Mouse (Mus musculus): ENCODE results near the gene Acadsb. TPM values are rescaled to one million over a fixed set of nuclear protein-coding genes. Genes with fewer than 3 reads are reported as not detected.
"Not testable (repeated sequence)": the region's sequence is repeated elsewhere in the genome, so short reads cannot be mapped to it uniquely, and the experiment has no call there.

Gene Acadsb
- polyA plus RNA-seq, 1 experiment from 2014 or later = 146 TPM

GRCm38 (mm10) chr7:131409321-131409987 is 947 bp upstream of the Acadsb start:
- no peaks in the 10 kb centered on the region for H3K27me3 ChIP-seq (replicated peaks; ENCODE audit: control insufficient read depth, insufficient read depth, low read length)
- H3K4me3 ChIP-seq (replicated peaks; ENCODE audit: low read length) = peak overlapping the region; percentile 92
- ATAC-seq = no peak
- no peaks in the 10 kb centered on the region for H3K9me3 ChIP-seq (ENCODE audit: control insufficient read depth, low read length)
- peak overlapping the region; percentile 98 for H3K9ac ChIP-seq (replicated peaks; ENCODE audit: low read depth, low read length)
- H3K27ac ChIP-seq (ENCODE audit: low read length) = no peak overlapping the region; the same call in 1 of the 2 replicates
- 7% methylated on average over 16 of the region's 16 CpGs for WGBS
- H3K4me2 ChIP-seq (ENCODE audit: low read length) = peak overlapping the region; percentile 74
- no peaks in the 10 kb centered on the region for H3K36me3 ChIP-seq (ENCODE audit: control insufficient read depth, insufficient read depth)
- H3K4me1 ChIP-seq (replicated peaks; ENCODE audit: control insufficient read depth, insufficient read depth, low read length) = peaks cover 24% of the 10 kb centered on the region

GRCm38 (mm10) chr7:131409988-131410385 is 414 bp upstream of the Acadsb start:
- 0% methylated on average over 37 of the region's 38 CpGs for WGBS
- ATAC-seq = peak; percentile 58

GRCm38 (mm10) chr7:131411221-131411940 is 980 bp downstream of the Acadsb start:
- Histone ChIP-seq H3K27me3 (replicated peaks; ENCODE audit: control insufficient read depth, insufficient read depth, low read length) (no peaks in the 10 kb centered on the region), H3K9ac (replicated peaks; ENCODE audit: low read depth, low read length) (peak overlapping the region; percentile 36), H3K36me3 (ENCODE audit: control insufficient read depth, insufficient read depth) (no peaks in the 10 kb centered on the region), H3K9me3 (ENCODE audit: control insufficient read depth, low read length) (no peaks in the 10 kb centered on the region), H3K4me1 (replicated peaks; ENCODE audit: control insufficient read depth, insufficient read depth, low read length) (peaks cover 24% of the 10 kb centered on the region), H3K4me3 (replicated peaks; ENCODE audit: low read length) (peak overlapping the region; percentile 92), H3K4me2 (ENCODE audit: low read length) (peak overlapping the region; percentile 68), H3K27ac (ENCODE audit: low read length) (no peak overlapping the region)
- ATAC-seq = no peak
- WGBS = 57% methylated on average over 10 of the region's 10 CpGs

More at GRCm38 (mm10) chr7:131409988-131410385, 414 bp upstream of the Acadsb start:
- Histone ChIP-seq H3K4me1 (replicated peaks; ENCODE audit: control insufficient read depth, insufficient read depth, low read length) (peaks cover 24% of the 10 kb centered on the region), H3K27me3 (replicated peaks; ENCODE audit: control insufficient read depth, insufficient read depth, low read length) (no peaks in the 10 kb centered on the region), H3K27ac (ENCODE audit: low read length) (peak overlapping the region; percentile 72), H3K9ac (replicated peaks; ENCODE audit: low read depth, low read length) (peak overlapping the region; percentile 98), H3K4me3 (replicated peaks; ENCODE audit: low read length) (peak overlapping the region; percentile 92), H3K4me2 (ENCODE audit: low read length) (peak overlapping the region; percentile 74), H3K9me3 (ENCODE audit: control insufficient read depth, low read length) (no peaks in the 10 kb centered on the region), H3K36me3 (ENCODE audit: control insufficient read depth, insufficient read depth) (no peaks in the 10 kb centered on the region)

GRCm38 (mm10) chr7:131411941-131412270 is 1.5 kb downstream of the Acadsb start:
- ATAC-seq = no peak
- 60% methylated on average over 2 of the region's 2 CpGs for WGBS

GRCm38 (mm10) chr7:131416742-131417141 is 6.3 kb downstream of the Acadsb start:
- H3K27me3 ChIP-seq (replicated peaks; ENCODE audit: control insufficient read depth, insufficient read depth, low read length); H3K9me3 ChIP-seq (ENCODE audit: control insufficient read depth, low read length); H3K4me1 ChIP-seq (replicated peaks; ENCODE audit: control insufficient read depth, insufficient read depth, low read length); H3K9ac ChIP-seq (replicated peaks; ENCODE audit: low read depth, low read length); ATAC-seq; H3K27ac ChIP-seq (ENCODE audit: low read length); H3K4me2 ChIP-seq (ENCODE audit: low read length); H3K36me3 ChIP-seq (ENCODE audit: control insufficient read depth, insufficient read depth); H3K4me3 ChIP-seq (replicated peaks; ENCODE audit: low read length): not testable (repeated sequence)

More at GRCm38 (mm10) chr7:131411941-131412270, 1.5 kb downstream of the Acadsb start:
- Histone ChIP-seq H3K27me3 (replicated peaks; ENCODE audit: control insufficient read depth, insufficient read depth, low read length) (no peaks in the 10 kb centered on the region), H3K4me1 (replicated peaks; ENCODE audit: control insufficient read depth, insufficient read depth, low read length) (peaks cover 24% of the 10 kb centered on the region), H3K9me3 (ENCODE audit: control insufficient read depth, low read length) (no peaks in the 10 kb centered on the region), H3K27ac (ENCODE audit: low read length) (no peak overlapping the region), H3K4me2 (ENCODE audit: low read length) (peak overlapping the region; percentile 68; the same call in 1 of the 2 replicates), H3K4me3 (replicated peaks; ENCODE audit: low read length) (no peak overlapping the region), H3K9ac (replicated peaks; ENCODE audit: low read depth, low read length) (no peak overlapping the region), H3K36me3 (ENCODE audit: control insufficient read depth, insufficient read depth) (no peaks in the 10 kb centered on the region)

- Histone ChIP-seq H3K4me3 (replicated peaks; ENCODE audit: low read length) (no peak overlapping the region), H3K4me2 (ENCODE audit: low read length) (no peak overlapping the region), H3K27ac (ENCODE audit: low read length) (no peak overlapping the region), H3K9ac (replicated peaks; ENCODE audit: low read depth, low read length) (no peak overlapping the region), H3K27me3 (replicated peaks; ENCODE audit: control insufficient read depth, insufficient read depth, low read length) (no peaks in the 10 kb centered on the region), H3K9me3 (ENCODE audit: control insufficient read depth, low read length) (no peaks in the 10 kb centered on the region), H3K36me3 (ENCODE audit: control insufficient read depth, insufficient read depth) (no peaks in the 10 kb centered on the region), H3K4me1 (replicated peaks; ENCODE audit: control insufficient read depth, insufficient read depth, low read length) (peaks cover under 1% of the 10 kb centered on the region; the same call in 1 of the 2 replicates)
- ATAC-seq = no peak
Observed at GRCm38 (mm10) chr7:131417605-131418004, 7.2 kb downstream of the Acadsb start.

GRCm38 (mm10) chr7:131424912-131425311 is 14.5 kb downstream of the Acadsb start:
- Histone ChIP-seq H3K36me3 (ENCODE audit: control insufficient read depth, insufficient read depth) (no peaks in the 10 kb centered on the region; the same call in 1 of the 2 replicates), H3K4me2 (ENCODE audit: low read length) (no peak overlapping the region), H3K9me3 (ENCODE audit: control insufficient read depth, low read length) (no peaks in the 10 kb centered on the region), H3K4me1 (replicated peaks; ENCODE audit: control insufficient read depth, insufficient read depth, low read length) (no peaks in the 10 kb centered on the region), H3K27ac (ENCODE audit: low read length) (no peak overlapping the region), H3K9ac (replicated peaks; ENCODE audit: low read depth, low read length) (no peak overlapping the region), H3K27me3 (replicated peaks; ENCODE audit: control insufficient read depth, insufficient read depth, low read length) (no peaks in the 10 kb centered on the region), H3K4me3 (replicated peaks; ENCODE audit: low read length) (no peak overlapping the region)
- ATAC-seq = no peak
- 84% methylated on average over 2 of the region's 2 CpGs for WGBS

GRCm38 (mm10) chr7:131427331-131427730 is 16.9 kb downstream of the Acadsb start:
- H3K36me3 ChIP-seq (ENCODE audit: control insufficient read depth, insufficient read depth) = peaks cover 14% of the 10 kb centered on the region
- H3K9me3 ChIP-seq (ENCODE audit: control insufficient read depth, low read length) = no peaks in the 10 kb centered on the region
- H3K9ac ChIP-seq (replicated peaks; ENCODE audit: low read depth, low read length) = no peak overlapping the region
- no peaks in the 10 kb centered on the region for H3K4me1 ChIP-seq (replicated peaks; ENCODE audit: control insufficient read depth, insufficient read depth, low read length)
- no peaks in the 10 kb centered on the region for H3K27me3 ChIP-seq (replicated peaks; ENCODE audit: control insufficient read depth, insufficient read depth, low read length)
- H3K4me2 ChIP-seq (ENCODE audit: low read length) = no peak overlapping the region
- ATAC-seq = no peak
- WGBS = 92% methylated on average over 5 of the region's 5 CpGs
- no peak overlapping the region for H3K4me3 ChIP-seq (replicated peaks; ENCODE audit: low read length)
- no peak overlapping the region for H3K27ac ChIP-seq (ENCODE audit: low read length)

GRCm38 (mm10) chr7:131432244-131432643 is 21.8 kb downstream of the Acadsb start:
- Histone ChIP-seq H3K27ac (ENCODE audit: low read length) (no peak overlapping the region), H3K4me1 (replicated peaks; ENCODE audit: control insufficient read depth, insufficient read depth, low read length) (no peaks in the 10 kb centered on the region), H3K9ac (replicated peaks; ENCODE audit: low read depth, low read length) (no peak overlapping the region), H3K4me3 (replicated peaks; ENCODE audit: low read length) (no peak overlapping the region), H3K36me3 (ENCODE audit: control insufficient read depth, insufficient read depth) (peaks cover 17% of the 10 kb centered on the region), H3K9me3 (ENCODE audit: control insufficient read depth, low read length) (no peaks in the 10 kb centered on the region), H3K27me3 (replicated peaks; ENCODE audit: control insufficient read depth, insufficient read depth, low read length) (no peaks in the 10 kb centered on the region), H3K4me2 (ENCODE audit: low read length) (no peak overlapping the region)
- 6% methylated on average over 1 of the region's 1 CpGs for WGBS
- ATAC-seq = 0 out of 2 replicates have a peak, but pooled peaks have one; percentile 45

All from forebrain, embryonic 16.5 days (tissue).